Mouse (Mus musculus) testis, adult 2 months (tissue): ENCODE measurements around the gene Ercc1.

Experiments used
- CTCF ChIP-seq: fragments of 200-500 bp; IDR thresholded peaks from 2 replicates; pipeline ENCODE4 v1.5.1; 2012; ENCODE audit warnings: low read depth, mild to moderate bottlenecking, inconsistent platforms, low read length, moderate library complexity; ENCODE audit not compliant: control insufficient read depth, insufficient read depth, insufficient replicate concordance
- POLR2A ChIP-seq: fragments of 200-500 bp; IDR thresholded peaks from 2 replicates; pipeline ENCODE4 v1.6.1; 2012; ENCODE audit warnings: low read depth, mild to moderate bottlenecking, inconsistent platforms, low read length, moderate library complexity; ENCODE audit not compliant: control insufficient read depth

DNA sequence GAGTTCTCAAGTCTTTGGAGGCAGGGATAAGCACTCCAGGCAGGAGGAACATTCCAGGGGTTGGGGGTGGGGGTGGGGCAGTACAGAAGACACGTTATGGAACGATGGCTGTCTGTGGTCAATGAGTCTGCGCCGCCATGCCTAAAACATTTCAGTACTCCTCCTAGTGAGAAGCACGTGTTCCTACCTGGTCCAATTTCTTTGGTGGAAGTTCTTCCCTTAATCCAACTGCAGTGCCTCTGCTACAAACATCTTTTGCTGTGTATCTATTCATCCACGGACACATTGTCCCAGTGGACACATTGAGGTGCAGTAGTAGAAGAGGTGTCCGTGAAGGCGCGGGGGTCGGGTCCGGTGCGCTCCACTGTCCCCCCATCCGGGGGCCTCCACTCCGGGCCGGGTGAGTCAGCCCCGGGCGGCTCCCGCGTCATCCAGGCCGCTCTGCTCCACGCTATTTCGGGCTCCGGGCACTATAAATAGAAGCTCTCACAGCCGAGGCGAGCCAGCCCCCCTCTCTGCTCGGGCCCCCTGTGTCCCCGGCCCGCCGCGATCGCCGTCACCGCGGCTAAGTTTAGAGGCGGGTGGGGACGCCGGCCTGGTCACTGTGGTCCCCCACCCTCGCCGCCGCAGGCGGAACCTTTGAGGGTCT lies 2.7 kb upstream of the Ercc1 start:
- TF ChIP-seq CTCF (no peak), POLR2A (no peak)
